Mouse (Mus musculus): ENCODE results near the gene Wdr82. TPM values are rescaled to one million over a fixed set of nuclear protein-coding genes. Genes with fewer than 3 reads are reported as not detected.

The Wdr82 gene
- polyA plus RNA-seq, 1 experiment, result 49.6 TPM

DNA sequence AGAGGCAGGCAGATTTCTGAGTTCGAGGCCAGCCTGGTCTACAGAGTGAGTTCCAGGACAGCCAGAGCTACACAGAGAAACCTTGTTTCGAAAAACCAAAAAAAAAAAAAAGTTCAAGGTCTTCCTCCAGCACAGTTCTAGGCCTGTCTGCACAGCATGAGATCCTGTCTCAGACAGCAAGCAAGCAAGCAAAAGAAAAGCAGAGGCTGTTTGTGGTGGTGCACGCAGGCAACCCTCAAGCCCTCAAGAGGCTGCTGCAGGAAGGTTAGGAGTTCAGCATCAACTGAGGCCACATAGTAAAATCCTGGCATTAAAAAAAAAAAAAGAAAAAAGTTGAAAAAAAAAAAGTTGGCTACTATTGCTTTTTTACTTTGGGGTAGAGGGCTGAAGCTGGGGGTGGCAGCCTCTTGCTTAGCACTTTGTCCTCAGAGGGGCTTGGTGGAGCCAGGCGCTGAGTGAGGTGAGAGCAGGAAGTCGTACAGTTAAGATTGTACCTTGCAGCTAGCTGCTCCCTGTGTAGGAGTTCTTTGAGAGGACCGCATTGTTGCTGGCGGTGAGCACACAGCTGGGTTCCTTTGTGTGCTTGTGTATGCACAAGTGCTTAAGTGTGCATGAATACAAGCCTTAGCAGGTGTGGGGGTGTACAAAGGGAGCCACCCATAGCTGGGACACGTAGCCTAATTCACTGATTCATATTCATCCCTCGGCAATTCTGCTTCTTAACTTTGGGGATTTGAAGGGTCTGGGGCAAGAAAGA is 40.3 kb downstream of the Wdr82 start:
- H3ac ChIP-seq (ENCODE audit: control insufficient read depth, insufficient read length, low read depth), result no peak overlapping the region
- H3K27me3 ChIP-seq (ENCODE audit: control insufficient read depth, insufficient read depth, insufficient read length), result no peaks in the 10 kb centered on the region
- no peaks in the 10 kb centered on the region for H3K79me2 ChIP-seq (ENCODE audit: control insufficient read depth, insufficient read depth)
- H3K36me3 ChIP-seq (ENCODE audit: control insufficient read depth, insufficient read depth), result peaks cover 7% of the 10 kb centered on the region
- TF ChIP-seq MAX (IDR thresholded peaks at IDR 0.05) (no peak), CTCF (IDR thresholded peaks at IDR 0.05; ENCODE audit: control insufficient read depth, insufficient read depth, insufficient read length) (no peak), CEBPB (IDR thresholded peaks at IDR 0.05; ENCODE audit: low read depth) (no peak), USF1 (IDR thresholded peaks at IDR 0.05; ENCODE audit: low read depth) (no peak), MYOD1 (IDR thresholded peaks at IDR 0.05; ENCODE audit: control insufficient read depth, insufficient read length, low read depth) (no peak), MYOG (IDR thresholded peaks at IDR 0.05; ENCODE audit: control insufficient read depth, extremely low read depth, insufficient read length) (no peak), FOSL1 (IDR thresholded peaks at IDR 0.05; ENCODE audit: insufficient read depth, low read length, poor library complexity, severe bottlenecking) (no peak)
- H3K4me3 ChIP-seq (ENCODE audit: insufficient read depth, poor library complexity, severe bottlenecking), result no peak overlapping the region
- no peaks in the 10 kb centered on the region for H3K79me3 ChIP-seq (ENCODE audit: low read depth)

DNA sequence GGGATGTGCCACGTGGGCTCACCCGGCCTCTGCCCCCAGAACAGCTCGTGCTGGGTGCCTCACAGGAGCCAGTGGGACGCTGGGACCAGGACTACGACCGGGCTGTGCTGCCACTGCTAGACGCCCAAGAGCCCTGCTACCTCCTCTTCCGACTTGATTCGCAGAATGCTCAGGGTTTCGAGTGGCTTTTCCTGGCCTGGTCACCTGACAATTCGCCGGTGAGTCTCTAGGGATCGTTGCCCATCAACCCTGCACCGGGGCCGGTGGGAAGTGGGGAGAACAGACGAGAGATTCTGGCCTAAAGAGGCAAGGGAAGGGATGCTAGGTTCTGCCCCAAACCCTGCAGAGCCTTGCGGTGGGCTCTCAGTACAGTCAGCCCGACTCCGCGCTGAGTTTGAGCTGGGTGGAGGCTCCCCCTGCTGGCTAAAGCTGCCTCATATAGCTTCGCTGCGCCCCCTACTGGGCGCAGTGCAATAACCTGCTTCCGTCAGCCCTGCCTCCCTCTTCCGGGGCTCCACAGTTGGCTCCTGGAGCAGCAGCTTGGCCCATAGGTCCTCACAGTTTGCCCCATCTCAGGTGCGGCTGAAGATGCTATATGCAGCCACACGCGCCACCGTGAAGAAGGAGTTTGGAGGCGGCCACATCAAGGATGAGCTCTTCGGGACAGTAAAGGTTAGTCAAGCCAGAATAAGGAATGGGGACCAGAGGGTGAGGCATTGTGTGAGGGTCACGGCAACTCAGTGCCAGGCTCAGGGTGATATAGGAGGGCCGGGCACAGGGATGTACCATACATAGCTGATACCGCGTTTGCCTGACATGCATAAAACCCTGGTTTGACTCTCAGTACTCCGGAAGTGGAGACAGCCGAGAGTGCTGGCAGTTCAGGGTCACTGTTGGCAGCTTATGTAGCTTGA is 41.2 kb downstream of the Wdr82 start:
- peak overlapping the region; percentile 16 for H3ac ChIP-seq (ENCODE audit: control insufficient read depth, insufficient read length, low read depth)
- H3K79me2 ChIP-seq (ENCODE audit: control insufficient read depth, insufficient read depth), result no peaks in the 10 kb centered on the region
- peak; percentile 7 for TF ChIP-seq USF1 (IDR thresholded peaks at IDR 0.05; ENCODE audit: low read depth)
- TF ChIP-seq CEBPB (IDR thresholded peaks at IDR 0.05; ENCODE audit: low read depth), result peak; percentile 4
- no peak for TF ChIP-seq FOSL1 (IDR thresholded peaks at IDR 0.05; ENCODE audit: insufficient read depth, low read length, poor library complexity, severe bottlenecking)
- peak; percentile 100 for TF ChIP-seq CTCF (IDR thresholded peaks at IDR 0.05; ENCODE audit: control insufficient read depth, insufficient read depth, insufficient read length)
- H3K4me3 ChIP-seq (ENCODE audit: insufficient read depth, poor library complexity, severe bottlenecking), result no peak overlapping the region
- no peaks in the 10 kb centered on the region for H3K27me3 ChIP-seq (ENCODE audit: control insufficient read depth, insufficient read depth, insufficient read length)
- no peaks in the 10 kb centered on the region for H3K79me3 ChIP-seq (ENCODE audit: low read depth)
- H3K36me3 ChIP-seq (ENCODE audit: control insufficient read depth, insufficient read depth), result peaks cover 7% of the 10 kb centered on the region

DNA sequence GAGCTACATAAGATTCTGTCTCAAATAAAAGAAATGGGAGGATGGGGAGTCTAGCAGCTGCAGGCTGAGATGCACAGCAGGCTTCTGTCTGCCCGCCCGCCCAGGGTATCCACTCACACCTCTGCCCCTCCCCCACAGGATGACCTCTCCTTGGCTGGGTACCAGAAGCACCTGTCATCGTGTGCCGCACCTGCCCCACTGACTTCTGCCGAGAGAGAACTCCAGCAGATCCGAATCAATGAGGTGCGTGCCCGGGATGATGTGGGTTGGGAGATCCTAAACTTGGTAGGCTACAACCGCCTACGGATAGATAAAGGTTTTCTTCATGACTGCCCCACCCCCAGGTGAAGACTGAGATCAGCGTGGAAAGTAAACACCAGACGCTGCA is 41.9 kb downstream of the Wdr82 start:
- Histone ChIP-seq H3ac (ENCODE audit: control insufficient read depth, insufficient read length, low read depth) (no peak overlapping the region), H3K79me2 (ENCODE audit: control insufficient read depth, insufficient read depth) (no peaks in the 10 kb centered on the region), H3K79me3 (ENCODE audit: low read depth) (no peaks in the 10 kb centered on the region), H3K4me3 (ENCODE audit: insufficient read depth, poor library complexity, severe bottlenecking) (no peak overlapping the region), H3K36me3 (ENCODE audit: control insufficient read depth, insufficient read depth) (peaks cover 7% of the 10 kb centered on the region), H3K27me3 (ENCODE audit: control insufficient read depth, insufficient read depth, insufficient read length) (no peaks in the 10 kb centered on the region)
- TF ChIP-seq MYOD1 (IDR thresholded peaks at IDR 0.05; ENCODE audit: control insufficient read depth, insufficient read length, low read depth) (no peak), CTCF (IDR thresholded peaks at IDR 0.05; ENCODE audit: control insufficient read depth, insufficient read depth, insufficient read length) (no peak), CEBPB (IDR thresholded peaks at IDR 0.05; ENCODE audit: low read depth) (no peak), FOSL1 (IDR thresholded peaks at IDR 0.05; ENCODE audit: insufficient read depth, low read length, poor library complexity, severe bottlenecking) (no peak), MYOG (IDR thresholded peaks at IDR 0.05; ENCODE audit: control insufficient read depth, extremely low read depth, insufficient read length) (no peak), USF1 (IDR thresholded peaks at IDR 0.05; ENCODE audit: low read depth) (no peak), MAX (IDR thresholded peaks at IDR 0.05) (no peak)

DNA sequence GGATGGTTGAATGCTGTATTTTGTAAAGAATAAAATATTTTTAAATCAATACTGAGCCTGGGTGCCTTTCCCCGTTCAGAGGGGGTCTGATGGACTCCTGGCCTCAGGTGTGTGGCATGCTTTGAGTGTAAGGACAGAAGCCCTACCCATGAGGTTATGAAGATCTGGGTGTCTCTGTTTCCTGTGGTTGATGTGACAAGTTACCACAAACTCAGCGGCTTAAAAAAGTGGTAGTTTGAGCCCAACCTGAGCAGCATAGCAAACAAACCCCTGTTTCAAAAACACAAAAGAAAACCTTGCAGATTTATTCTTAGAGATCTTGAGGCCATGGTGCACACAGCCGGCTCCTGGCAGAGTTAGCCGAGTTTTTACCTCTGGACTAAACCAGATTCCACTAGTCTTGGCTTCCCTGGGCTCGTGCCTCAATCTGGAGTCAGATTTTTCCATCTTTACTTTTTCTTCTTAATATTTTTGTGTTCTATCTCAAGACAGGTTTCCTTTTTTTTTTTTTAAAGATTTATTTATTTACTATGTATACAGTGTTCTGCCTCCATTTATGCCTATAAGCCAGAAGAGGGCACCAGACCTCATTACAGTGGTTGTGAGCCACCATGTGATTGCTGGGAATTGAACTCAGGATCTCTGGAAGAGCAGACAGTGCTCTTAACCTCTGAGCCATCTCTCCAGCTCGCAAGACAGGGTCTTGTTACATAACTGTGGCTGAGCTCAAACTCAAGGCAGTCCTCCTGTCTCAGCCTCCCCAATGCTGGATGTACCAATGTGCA is 44.8 kb downstream of the Wdr82 start:
- H3K27me3 ChIP-seq (ENCODE audit: control insufficient read depth, insufficient read depth, insufficient read length), result no peaks in the 10 kb centered on the region
- H3K79me2 ChIP-seq (ENCODE audit: control insufficient read depth, insufficient read depth), result no peaks in the 10 kb centered on the region
- no peak overlapping the region for H3K4me3 ChIP-seq (ENCODE audit: insufficient read depth, poor library complexity, severe bottlenecking)
- TF ChIP-seq USF1 (IDR thresholded peaks at IDR 0.05; ENCODE audit: low read depth) (no peak), MYOD1 (IDR thresholded peaks at IDR 0.05; ENCODE audit: control insufficient read depth, insufficient read length, low read depth) (no peak), MYOG (IDR thresholded peaks at IDR 0.05; ENCODE audit: control insufficient read depth, extremely low read depth, insufficient read length) (no peak), CEBPB (IDR thresholded peaks at IDR 0.05; ENCODE audit: low read depth) (no peak), CTCF (IDR thresholded peaks at IDR 0.05; ENCODE audit: control insufficient read depth, insufficient read depth, insufficient read length) (no peak), MAX (IDR thresholded peaks at IDR 0.05) (no peak), FOSL1 (IDR thresholded peaks at IDR 0.05; ENCODE audit: insufficient read depth, low read length, poor library complexity, severe bottlenecking) (no peak)
- peaks cover 7% of the 10 kb centered on the region for H3K36me3 ChIP-seq (ENCODE audit: control insufficient read depth, insufficient read depth)
- H3ac ChIP-seq (ENCODE audit: control insufficient read depth, insufficient read length, low read depth), result no peak overlapping the region
- no peaks in the 10 kb centered on the region for H3K79me3 ChIP-seq (ENCODE audit: low read depth)

DNA sequence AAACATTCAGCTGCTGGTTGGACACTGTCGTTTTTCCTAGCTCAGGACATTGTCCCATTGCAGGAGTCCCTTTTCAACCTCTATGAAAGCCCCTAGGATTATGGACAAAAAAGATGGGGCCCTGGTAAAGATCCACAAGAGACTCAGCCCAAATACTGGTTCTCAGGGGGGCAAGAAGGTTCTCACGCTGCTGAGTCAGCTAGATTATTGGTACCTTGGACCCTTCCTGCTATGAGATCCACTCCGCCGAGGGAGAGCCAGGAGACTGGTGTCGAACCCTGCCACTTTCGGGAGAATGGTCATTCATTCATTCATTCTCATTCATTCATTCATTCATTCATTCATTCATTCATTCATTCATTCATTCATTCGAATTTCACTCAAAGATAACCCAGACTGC is 46.2 kb downstream of the Wdr82 start:
- Histone ChIP-seq H3K79me2 (ENCODE audit: control insufficient read depth, insufficient read depth) (no peaks in the 10 kb centered on the region), H3K27me3 (ENCODE audit: control insufficient read depth, insufficient read depth, insufficient read length) (no peaks in the 10 kb centered on the region), H3ac (ENCODE audit: control insufficient read depth, insufficient read length, low read depth) (no peak overlapping the region), H3K4me3 (ENCODE audit: insufficient read depth, poor library complexity, severe bottlenecking) (no peak overlapping the region), H3K36me3 (ENCODE audit: control insufficient read depth, insufficient read depth) (peaks cover 7% of the 10 kb centered on the region), H3K79me3 (ENCODE audit: low read depth) (no peaks in the 10 kb centered on the region)
- TF ChIP-seq CEBPB (IDR thresholded peaks at IDR 0.05; ENCODE audit: low read depth) (no peak), MYOG (IDR thresholded peaks at IDR 0.05; ENCODE audit: control insufficient read depth, extremely low read depth, insufficient read length) (no peak), MAX (IDR thresholded peaks at IDR 0.05) (no peak), MYOD1 (IDR thresholded peaks at IDR 0.05; ENCODE audit: control insufficient read depth, insufficient read length, low read depth) (no peak), USF1 (IDR thresholded peaks at IDR 0.05; ENCODE audit: low read depth) (no peak), CTCF (IDR thresholded peaks at IDR 0.05; ENCODE audit: control insufficient read depth, insufficient read depth, insufficient read length) (no peak), FOSL1 (IDR thresholded peaks at IDR 0.05; ENCODE audit: insufficient read depth, low read length, poor library complexity, severe bottlenecking) (no peak)
